Mouse (Mus musculus) cerebellum, adult 11-12 months (tissue): ENCODE measurements at regions not wholly inside any gene's neighbourhood (a gene's known extent, or its start where the extent isn't known, plus 50 kb on each side); places are given as distances from the start of the nearest gene placed in this dataset.
A peak's percentile ranks its signal among the peaks of the same experiment; 100 is the strongest.

ENCODE experiments used
- DNase-seq: peaks from one replicate; pipeline ENCODE4 v3.0.0; 2022

DNA sequence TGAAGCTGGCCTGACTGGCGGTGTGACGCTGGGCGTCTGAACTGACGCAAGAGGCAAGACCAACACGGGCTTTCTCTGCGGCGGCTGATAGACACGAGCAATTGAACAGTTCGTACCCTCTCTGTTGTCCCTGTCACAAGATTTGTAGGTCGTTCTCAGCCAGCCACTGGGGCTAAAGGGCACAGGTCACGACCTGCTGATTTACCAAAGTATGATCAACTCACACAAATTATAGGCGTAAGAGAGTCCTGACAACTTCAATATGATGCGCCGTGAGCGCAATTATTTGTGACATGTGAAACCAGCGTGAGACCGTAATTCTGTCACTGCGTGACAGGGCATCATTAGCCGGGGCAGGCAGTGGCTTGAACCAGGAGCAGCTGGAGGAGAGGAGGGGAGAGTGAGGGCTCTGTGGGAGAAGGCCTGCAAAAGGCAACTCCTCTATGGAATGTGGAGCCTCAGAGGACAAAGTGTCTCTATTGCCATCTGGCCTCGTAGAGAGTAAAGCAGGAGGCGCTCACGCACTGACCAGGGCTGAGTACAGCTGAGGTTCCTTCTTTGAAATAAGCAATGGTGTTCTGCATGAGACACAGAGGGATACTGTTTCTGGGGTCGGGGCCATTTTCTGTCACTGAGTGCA lies 181.4 kb upstream of the Habp2 start:
- DNase-seq, result no peak

DNA sequence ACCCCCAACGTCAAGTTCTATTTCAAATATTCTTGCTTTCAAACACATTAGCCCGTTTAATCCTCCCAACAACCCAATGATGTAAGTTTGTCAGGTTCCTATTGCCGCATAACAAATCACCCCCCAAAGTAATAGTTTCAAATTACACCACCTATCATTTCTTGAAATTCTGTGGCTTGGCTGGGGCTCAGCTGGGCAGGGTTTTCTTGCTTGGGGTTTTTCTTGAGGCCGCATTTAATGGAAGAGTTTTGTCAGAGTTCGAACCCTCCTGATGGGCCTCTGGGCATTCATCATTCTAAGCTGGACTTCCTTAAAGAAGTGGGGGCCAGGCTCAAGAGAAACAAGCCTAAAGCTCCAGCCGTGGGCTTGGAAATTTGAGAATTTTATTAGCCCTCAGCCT lies 178.1 kb upstream of the Habp2 start:
- no peak for DNase-seq

DNA sequence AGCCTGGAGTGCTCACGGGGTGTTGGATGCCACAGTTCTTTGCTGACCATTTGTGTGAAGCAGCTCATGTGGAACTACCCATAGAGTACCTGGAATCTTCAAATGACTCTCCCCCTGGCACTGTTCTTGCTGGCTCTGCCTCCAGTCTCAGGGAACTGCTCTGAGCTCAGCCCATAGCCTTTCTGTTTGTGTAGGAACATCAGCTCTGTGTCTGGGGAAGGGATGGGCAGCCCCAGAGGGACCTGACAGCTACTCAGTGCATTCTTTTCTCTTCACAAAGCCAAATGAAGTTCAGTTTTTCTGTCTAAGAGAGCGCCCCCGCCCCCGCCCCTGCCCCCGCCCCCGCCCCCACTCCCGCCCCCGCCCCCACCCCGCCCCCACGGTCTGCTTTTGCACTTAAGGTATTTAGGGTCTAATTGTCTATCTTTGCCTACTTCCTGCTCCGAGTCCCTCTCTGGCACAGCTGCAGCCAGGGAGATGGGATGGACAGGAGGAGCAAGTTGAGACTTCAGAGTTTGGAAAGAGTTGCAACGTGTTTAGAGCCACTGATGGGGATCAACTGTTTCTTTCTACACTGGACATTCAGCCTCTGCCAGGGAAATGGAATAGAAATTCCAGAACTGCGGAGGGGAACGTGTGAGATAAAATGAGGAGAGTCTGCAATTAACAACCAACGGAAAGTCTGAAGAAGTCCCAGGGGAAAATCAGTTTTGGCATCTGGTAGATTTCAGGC lies 171.2 kb upstream of the Habp2 start:
- no peak for DNase-seq

DNA sequence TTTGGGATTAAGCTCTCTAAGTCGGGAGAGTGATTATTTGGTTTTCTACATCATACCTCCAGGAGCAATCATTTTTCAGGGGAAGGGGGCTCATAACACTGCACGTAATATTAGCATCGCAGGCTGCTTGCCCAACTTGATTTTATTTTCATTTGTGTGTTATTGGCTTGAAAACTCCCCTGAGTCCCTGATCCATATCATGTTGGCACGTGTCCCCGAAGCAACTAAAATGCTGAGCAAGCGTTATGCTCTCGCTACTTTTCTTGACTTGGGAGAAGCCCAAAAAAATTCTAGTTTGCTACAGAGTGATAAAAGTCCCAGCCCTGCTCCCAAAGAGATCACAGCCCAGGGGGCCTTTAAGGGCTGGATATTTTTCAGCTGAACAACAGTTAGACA lies 170.7 kb upstream of the Habp2 start:
- no peak for DNase-seq

DNA sequence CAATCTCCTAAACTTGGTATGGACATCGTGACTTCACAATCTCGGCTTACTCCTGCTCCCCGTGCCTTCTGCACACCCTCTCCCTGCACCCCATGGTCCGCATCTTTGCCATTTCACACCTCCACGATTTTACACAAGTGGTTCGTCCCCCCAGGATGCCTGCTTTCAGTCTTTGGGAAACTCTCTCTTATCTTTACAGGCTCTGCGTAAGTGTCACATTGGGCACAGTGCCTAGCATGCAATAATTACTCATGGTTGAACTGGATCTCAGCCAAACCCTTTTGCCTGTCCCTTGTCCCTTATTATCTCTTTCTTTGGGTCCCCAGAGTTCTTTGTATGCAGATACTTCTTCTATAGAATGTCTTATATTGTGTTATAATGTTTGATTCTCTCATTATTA lies 166.2 kb upstream of the Habp2 start:
- DNase-seq, result no peak

DNA sequence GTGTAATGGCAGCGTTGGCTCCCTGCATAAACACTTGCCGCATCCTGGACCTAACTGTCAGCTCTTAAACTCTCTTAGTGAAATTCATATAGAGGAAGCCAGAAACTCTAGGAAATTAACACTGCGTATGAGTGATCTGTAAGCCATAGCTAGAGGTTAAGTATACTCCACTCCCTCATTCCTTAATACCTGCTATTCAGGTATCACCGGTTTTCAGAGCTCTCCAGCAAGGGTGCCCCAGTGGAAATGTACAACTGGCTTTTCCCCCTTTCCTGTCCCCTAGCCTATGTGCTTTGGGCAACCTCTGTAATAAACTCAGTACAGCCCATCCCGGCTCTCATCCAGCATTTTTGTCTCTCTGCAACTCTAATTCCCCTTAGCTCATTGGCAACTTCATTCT lies 164.8 kb upstream of the Habp2 start:
- no peak for DNase-seq

DNA sequence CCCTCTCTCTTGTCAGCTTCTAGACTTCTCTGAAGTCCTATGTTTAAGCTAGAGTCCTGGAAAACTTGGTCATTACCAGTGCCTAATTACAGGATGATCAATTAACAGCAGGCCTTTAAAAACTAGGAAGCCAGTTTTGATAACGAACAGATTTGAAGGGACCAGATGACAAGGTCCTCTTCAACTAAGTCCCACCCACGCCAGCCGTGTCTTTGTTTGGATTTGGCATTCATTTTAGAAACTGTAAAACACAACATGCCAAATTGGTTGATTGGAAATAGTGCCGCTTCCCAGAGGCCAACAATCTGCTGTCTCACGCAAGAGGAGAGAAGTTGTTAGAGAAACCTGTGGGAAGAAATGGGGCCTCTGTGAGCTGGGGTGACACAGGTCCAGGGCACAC lies 155.4 kb upstream of the Habp2 start:
- no peak for DNase-seq

DNA sequence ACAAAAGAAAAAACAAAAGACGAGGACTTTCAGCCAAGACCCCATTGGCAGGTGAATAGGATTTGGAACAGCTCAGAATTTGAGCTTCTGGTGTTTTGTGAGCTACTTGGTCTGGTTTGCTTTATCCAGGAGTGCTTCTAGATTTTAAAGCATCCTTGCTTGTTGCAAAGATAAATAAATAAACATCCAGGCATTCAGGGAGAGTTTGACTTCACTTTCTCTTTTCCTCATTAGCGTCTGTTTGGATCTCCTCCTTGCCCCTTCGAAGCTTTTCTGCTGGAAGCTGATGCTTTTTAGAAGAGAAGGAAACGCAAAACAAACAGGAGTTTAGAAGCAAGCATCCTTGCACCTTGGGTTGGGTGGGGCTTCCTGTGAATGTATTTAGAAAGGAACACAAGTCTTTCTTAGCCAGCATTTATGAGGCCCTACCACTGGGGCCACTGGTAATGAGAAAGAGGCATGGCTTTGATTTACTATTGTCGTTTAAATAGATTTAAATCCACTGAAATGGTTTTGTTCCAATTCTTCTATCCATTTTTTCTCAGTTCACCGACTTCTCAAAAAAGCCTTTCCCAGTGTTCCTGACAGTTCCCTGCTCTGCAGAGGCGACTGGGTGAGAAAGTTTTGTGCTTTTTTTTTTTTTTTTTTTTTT lies 153.9 kb upstream of the Habp2 start:
- DNase-seq, result no peak

DNA sequence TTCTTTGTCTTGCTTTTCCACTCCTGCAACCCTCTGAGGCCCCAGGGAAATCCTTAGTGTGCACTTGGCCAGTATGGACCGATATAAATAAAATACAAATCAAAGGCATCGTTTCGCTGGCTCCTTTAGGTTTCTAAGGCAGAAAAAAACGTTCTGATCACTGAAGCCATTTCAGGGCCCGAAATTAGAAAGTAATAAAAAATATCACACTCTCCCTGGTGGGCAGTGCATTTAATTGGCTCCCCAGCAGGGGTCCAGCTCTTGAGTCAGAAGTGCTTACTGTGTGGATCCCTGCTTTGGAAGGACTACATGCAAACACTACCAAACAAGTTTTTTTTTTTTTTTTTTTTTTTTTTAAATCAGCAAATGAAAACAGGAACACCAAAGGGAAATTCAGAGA lies 153.4 kb upstream of the Habp2 start:
- no peak for DNase-seq

DNA sequence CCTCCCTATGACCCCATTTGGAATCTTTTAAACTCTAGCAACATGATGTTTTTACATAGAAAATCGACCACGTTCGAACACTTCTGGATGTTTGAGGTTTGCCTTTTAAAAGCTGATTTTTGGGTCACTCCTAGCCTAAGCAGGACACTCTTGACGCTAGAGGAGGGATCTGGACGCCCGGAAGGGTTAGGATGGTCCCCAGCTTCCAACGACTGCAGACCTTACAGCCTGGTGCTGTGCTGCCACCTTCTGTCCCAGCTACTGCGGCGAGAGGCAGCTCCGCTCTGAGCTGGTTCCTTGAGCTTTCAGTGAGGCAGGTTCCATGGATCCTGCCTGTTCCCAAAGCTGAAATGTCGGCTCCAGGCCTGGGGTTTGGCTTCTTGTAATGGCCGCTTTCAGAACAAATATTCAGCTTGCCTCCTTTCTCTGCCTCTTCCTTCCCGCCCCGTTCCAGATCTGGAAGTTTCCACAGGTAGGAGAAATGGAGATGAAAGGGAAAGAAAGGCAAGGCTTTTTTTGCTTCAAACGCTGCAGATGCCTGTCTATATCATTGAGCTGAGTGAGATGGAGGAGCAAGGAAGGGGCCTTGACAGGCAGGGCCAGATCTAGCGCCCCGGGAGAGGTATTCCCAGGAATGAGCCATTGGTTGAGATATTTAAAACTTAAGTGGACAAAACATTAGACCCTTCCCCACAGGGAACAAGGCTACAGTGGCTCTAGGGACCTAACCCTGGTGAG lies 152.7 kb upstream of the Habp2 start:
- DNase-seq, result peak; percentile 26

DNA sequence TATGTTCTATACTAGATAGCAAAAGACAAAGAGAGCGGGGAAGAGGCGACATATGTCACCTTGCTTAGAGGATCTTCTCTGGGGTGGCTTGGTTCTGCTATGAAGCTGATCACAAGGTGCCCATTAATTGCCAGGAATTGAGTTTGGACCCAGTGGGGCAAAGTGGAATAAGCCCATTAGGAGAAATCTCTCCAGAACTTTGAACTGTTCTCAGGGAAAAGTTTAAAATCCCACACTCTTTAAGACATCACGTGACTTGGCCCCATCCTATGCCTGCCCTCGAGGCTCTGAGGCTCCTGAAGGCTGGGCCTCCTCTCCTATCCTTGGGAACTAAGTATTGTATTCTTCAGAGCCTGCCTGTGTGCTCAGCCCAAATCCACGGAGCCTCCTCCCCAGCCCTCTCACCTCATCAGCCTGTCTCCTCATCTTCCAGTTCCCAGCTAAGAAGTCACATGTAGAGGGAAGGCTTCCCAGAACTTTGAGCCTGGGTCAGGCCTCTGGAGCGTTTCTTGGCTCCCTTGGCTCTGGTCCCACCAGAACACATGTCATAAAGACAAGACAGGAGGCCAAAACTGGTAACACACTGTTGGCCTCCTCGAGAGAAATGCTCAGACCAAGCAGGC lies 151.5 kb upstream of the Habp2 start:
- DNase-seq, result no peak

DNA sequence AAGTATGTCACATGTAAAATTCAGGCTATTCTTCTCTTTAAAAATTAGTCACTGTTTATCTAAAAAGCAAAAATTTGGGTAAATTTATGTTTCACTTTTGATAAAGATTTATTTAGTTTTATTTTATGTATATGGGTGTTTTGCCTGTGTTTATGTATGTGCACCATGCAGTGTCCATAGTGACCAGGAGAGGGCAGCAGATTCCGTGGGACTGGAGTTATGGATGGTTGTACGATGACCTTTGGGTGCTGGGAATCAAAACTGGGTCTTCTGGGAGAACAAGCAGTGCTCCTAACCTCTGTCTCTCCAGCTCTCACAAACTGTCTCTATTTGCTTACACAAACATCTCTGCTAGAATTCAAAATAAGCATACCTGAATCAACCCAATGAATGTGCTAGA lies 146.4 kb upstream of the Habp2 start:
- no peak for DNase-seq

DNA sequence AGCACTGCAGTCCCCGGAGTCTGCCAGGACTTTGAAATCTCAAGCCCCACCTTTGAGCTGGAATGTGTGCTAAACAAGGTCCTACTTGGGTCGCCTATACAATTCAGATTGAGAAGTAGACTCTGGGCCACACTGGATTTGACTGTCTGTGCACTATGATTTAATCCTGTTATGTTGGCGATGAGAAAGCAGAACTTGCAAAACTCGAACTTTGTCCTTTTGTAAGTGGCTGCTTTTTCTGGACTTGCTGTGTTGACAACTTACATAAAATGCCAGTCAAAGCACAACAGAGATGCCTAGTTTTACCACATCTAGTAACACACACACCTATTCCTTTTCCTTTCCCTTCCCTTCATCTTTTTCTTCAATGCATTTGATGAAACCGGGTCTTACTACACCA lies 142.7 kb upstream of the Habp2 start:
- no peak for DNase-seq

DNA sequence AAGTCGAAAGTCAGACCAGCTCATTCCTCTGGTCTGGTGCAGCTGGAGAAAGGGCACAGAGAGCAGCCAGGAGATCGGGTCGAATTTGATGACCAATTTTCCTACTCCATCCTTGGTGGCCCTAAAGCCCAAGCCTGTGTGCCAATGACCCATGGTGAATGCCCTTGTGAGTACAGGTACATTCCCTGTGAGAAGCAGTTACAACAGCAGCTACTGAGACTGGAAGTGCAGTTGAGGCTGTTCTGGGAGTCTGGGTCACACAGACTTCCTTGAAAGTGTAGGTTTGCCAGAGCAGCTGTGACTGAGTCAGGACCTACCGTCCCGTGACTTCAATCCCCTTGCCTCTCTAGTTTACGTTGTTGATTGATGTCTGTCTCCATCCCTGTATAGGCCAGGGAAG lies 129.8 kb upstream of the Habp2 start:
- no peak for DNase-seq

DNA sequence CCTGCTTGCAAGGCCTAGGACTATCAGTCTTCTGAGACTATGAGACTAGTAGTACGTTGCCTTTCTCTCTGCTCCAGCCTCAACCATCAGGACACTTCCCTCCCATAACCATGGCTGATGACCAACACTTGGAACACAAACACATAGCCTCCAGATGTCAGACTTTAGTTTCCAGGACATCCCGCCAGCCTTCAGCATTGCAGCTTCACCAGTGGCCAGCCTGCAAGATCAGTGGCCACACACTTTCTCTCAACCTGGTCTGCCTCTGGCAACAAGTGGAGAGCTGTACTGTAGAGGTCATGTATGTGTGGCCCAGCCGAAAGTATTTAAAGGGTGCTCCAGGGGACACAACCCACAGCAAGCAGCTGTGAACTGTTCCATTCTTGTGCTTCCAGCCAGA lies 124.8 kb upstream of the Habp2 start:
- no peak for DNase-seq

DNA sequence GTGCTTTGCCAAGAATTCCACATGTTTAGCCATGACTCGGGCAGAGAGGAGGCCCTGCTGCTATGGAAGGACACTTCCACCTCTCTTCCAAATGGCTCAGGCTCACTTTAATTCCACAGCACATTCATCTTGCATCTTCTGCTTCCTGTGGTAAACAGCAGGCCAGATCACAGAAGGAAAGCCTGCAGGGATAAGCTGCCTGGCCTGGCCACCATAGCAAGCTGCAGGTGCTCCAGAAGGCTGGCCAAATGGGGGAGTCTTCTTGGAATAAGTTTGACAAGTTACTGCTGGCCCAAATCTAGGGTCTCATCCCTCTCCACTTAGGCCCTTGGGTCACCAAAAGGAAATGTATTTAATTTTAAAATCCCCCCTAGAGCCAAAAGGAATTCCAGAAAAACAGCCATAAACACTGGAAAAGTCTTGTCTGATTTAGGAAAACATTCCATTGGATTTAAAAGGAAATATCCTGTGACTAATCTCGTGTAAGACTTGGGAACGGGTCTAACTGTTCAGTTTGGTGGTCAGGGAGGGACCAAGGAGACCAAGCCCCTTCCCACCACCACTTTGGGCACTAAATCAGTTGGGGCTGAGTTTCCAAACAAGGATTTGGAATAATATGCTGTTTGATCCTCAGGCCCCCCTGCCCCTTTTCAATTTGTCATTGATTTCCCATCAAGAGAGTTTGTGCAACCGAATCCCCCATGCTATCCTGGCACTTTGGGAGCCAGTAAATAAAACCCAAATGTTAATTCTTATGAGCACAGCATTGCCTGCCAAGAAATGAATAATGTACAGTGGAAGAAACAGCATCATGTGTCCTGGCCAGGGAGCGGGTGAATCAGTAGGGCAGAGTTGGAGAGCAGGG lies 117.6 kb upstream of the Habp2 start:
- DNase-seq, result no peak

DNA sequence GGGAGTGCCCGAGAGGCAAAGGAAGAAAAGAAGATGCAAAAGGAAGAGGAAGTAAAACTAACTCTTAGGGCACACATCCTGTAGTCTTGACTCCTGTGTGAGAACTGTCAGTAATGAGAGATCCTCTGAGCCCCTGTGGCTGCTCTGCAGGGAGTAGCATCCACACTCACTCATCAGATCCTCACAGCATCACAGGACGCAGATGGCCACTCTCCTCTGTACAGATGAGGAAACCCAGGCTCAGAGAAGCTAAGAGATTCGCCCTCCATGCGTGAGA lies 117.0 kb upstream of the Habp2 start:
- no peak for DNase-seq

DNA sequence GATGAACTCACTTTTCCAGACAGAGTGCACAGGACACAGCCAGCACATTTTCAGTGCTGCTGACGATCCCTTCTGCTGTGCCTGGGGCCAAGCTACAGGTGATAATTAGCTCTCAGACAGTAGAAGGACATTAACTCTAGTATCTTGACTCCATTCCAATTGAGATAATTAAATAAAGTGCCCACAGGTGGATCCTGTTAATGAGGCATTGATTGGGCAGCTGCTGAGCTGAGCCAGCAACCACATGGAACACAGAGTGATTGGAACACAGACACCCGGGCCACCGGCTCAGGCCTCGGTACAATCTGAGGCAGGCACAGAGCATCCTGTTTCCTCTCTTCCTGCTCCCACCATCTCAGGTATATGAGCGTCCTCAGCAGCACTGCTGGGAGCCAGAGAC lies 114.5 kb upstream of the Habp2 start:
- DNase-seq, result peak; percentile 9

DNA sequence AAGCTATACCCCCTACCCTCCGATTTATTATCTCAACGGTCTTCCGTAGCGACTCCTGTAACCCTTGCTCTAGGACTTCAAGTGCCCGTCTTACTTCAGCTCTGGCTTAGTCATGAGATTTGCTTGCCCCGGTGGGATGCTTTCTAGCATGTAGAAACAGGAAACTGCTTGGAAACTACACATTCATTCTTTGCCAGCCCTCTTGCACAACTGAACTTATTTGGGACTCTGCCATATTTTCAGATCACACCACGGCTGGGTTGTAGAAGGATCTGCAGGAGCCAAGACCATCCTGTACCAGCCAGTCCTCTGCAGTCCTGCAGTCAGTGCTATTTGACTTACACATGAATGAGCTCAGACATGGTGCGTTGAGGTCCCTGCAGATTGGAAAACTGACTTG lies 110.9 kb upstream of the Habp2 start:
- no peak for DNase-seq

DNA sequence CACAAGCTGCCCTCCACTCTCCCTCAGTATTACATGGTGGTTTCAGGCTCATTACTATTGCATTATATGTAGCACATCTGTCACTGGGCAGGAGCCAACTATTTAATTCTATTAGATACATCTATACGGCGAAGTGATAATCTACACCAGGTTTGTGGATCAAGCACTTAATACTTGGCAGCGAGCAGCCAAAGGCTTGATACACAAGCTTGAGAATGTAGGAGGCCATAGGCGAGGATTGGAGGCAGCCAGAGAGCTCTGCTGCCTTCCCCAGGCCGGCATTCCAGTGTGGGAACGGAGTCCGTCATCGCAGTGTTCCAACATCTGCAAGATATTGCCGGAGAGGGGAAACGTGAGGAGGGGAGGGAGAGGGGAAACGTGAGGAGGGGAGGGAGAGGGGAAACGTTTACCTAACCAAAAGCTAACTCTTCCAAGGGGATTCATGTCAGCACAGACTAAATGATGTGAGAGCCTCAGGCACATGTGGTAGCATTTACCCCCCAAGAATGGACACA lies 109.6 kb upstream of the Habp2 start:
- no peak for DNase-seq

DNA sequence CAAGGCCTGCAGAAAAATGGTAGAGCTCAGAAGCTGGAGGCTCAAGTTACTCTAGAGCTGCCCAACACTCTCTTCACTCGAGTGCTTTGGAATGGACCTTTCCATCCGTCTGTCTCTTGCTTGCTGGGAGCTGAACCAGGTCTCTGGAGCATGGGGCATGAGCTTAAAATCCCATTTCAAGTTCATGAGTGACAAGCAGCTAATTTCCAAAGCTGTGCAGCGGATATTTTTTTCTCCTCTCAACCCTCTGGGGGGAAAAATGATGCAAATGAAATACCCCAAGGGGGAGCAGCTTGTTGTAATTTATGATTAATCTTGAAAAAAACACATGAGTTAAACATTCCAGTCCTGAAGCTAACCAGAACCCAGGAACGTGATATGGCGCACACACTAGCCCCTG lies 101.2 kb upstream of the Habp2 start:
- no peak for DNase-seq

DNA sequence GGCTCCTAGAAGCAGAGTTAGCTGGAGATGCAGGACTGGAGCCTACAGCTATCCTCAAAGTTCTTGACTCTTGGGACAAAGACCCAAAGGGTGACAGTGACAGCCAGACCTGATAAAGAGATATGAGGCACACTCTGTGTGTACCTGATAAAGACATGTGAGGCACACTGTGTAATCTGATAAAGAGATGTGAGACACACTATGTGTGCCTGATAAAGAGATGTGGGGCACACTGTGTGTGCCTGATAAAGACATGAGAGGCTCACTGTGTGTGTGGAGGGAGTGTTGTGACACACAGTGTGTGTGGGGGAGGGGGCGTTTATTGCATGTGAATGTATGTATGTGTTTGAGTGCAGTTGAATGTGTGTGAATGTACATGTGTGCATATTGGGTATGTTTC lies 97.8 kb upstream of the Habp2 start:
- no peak for DNase-seq
